Mouse (Mus musculus) E14TG2a.4 (cell line): Measurements from ENCODE around the gene Egfl8.

Source experiments
- CTCF ChIP-seq: conservative IDR thresholded peaks from 2 replicates; pipeline ENCODE4 v1.5.1; 2014; ENCODE audit warnings: low read length
- NANOG ChIP-seq: IDR thresholded peaks from 2 replicates; pipeline ENCODE4 v1.6.1; 2014; ENCODE audit warnings: borderline replicate concordance, low read length, mixed read lengths

GRCm38 (mm10) chr17:34627943-34628643 lies 12.3 kb upstream of the Egfl8 start, which contains the start of gene Ppt2:
- TF ChIP-seq CTCF (no peak), NANOG (no peak)
